Mouse (Mus musculus) stomach, postnatal 0 days (tissue): ENCODE data around the gene Calb2.

Experiments used
- CTCF ChIP-seq: IDR thresholded peaks from 2 replicates; pipeline ENCODE4 v1.5.1; 2016; ENCODE audit warnings: antibody characterized with exemption, low read depth, mild to moderate bottlenecking, moderate library complexity
- EP300 ChIP-seq: optimal IDR thresholded peaks from 2 replicates; pipeline ENCODE3; 2016; ENCODE audit warnings: antibody characterized with exemption

- no peak for TF ChIP-seq CTCF
- TF ChIP-seq EP300, result no peak
These were observed 67.1 kb downstream of the Calb2 start, which contains the start of gene Gm21964 for GRCm38 (mm10) chr8:110100907-110101306.
